Mouse (Mus musculus): ENCODE measurements at regions not wholly inside any gene's neighbourhood (a gene's known extent, or its start where the extent isn't known, plus 50 kb on each side); places are given as distances from the start of the nearest gene placed in this dataset.

GRCm38 (mm10) chr13:16805560-16805959 is 793.9 kb downstream of the Inhba start:
- TF ChIP-seq POLR2A (IDR thresholded peaks at IDR 0.05; ENCODE audit: low read depth, low read length), result no peak
- no peak for TF ChIP-seq CTCF (IDR thresholded peaks at IDR 0.05; ENCODE audit: borderline replicate concordance, insufficient read depth, low read length)
